Mouse (Mus musculus): Measurements from ENCODE around the gene Carmil1. TPM values are rescaled to one million over a fixed set of nuclear protein-coding genes. Genes with fewer than 3 reads are reported as not detected.

Carmil1 gene
- polyA plus RNA-seq, 1 experiment = 4.4 TPM

- Histone ChIP-seq H3K4me3 (ENCODE audit: insufficient read depth, poor library complexity, severe bottlenecking) (no peak overlapping the region), H3ac (ENCODE audit: control insufficient read depth, insufficient read length, low read depth) (no peak overlapping the region), H3K27me3 (ENCODE audit: control insufficient read depth, insufficient read depth, insufficient read length) (no peaks in the 10 kb centered on the region), H3K79me3 (ENCODE audit: low read depth) (no peaks in the 10 kb centered on the region), H3K36me3 (ENCODE audit: control insufficient read depth, insufficient read depth) (no peaks in the 10 kb centered on the region), H3K79me2 (ENCODE audit: control insufficient read depth, insufficient read depth) (no peaks in the 10 kb centered on the region)
- TF ChIP-seq CEBPB (IDR thresholded peaks at IDR 0.05; ENCODE audit: low read depth) = no peak
- no peak for TF ChIP-seq MAX (IDR thresholded peaks at IDR 0.05)
- no peak for TF ChIP-seq CTCF (IDR thresholded peaks at IDR 0.05; ENCODE audit: control insufficient read depth, insufficient read depth, insufficient read length)
- TF ChIP-seq USF1 (IDR thresholded peaks at IDR 0.05; ENCODE audit: low read depth) = no peak
- TF ChIP-seq FOSL1 (IDR thresholded peaks at IDR 0.05; ENCODE audit: insufficient read depth, low read length, poor library complexity, severe bottlenecking) = no peak
- TF ChIP-seq MYOD1 (IDR thresholded peaks at IDR 0.05; ENCODE audit: control insufficient read depth, insufficient read length, low read depth) = no peak
- no peak for TF ChIP-seq MYOG (IDR thresholded peaks at IDR 0.05; ENCODE audit: control insufficient read depth, extremely low read depth, insufficient read length)
Observed at GRCm38 (mm10) chr13:24244613-24245012, 36.0 kb downstream of the Carmil1 start.

- TF ChIP-seq MYOD1 (IDR thresholded peaks at IDR 0.05; ENCODE audit: control insufficient read depth, insufficient read length, low read depth) (no peak), USF1 (IDR thresholded peaks at IDR 0.05; ENCODE audit: low read depth) (no peak), MYOG (IDR thresholded peaks at IDR 0.05; ENCODE audit: control insufficient read depth, extremely low read depth, insufficient read length) (no peak)
- H3K4me3 ChIP-seq (ENCODE audit: insufficient read depth, poor library complexity, severe bottlenecking) = no peak overlapping the region
- H3K36me3 ChIP-seq (ENCODE audit: control insufficient read depth, insufficient read depth) = no peaks in the 10 kb centered on the region
- no peaks in the 10 kb centered on the region for H3K27me3 ChIP-seq (ENCODE audit: control insufficient read depth, insufficient read depth, insufficient read length)
- H3K79me2 ChIP-seq (ENCODE audit: control insufficient read depth, insufficient read depth) = no peaks in the 10 kb centered on the region
- no peak overlapping the region for H3ac ChIP-seq (ENCODE audit: control insufficient read depth, insufficient read length, low read depth)
- H3K79me3 ChIP-seq (ENCODE audit: low read depth) = no peaks in the 10 kb centered on the region
Observed at GRCm38 (mm10) chr13:24243964-24244363, 36.6 kb downstream of the Carmil1 start.

- no peaks in the 10 kb centered on the region for H3K79me3 ChIP-seq (ENCODE audit: low read depth)
- H3K36me3 ChIP-seq (ENCODE audit: control insufficient read depth, insufficient read depth) = no peaks in the 10 kb centered on the region
- H3K4me3 ChIP-seq (ENCODE audit: insufficient read depth, poor library complexity, severe bottlenecking) = no peak overlapping the region
- H3ac ChIP-seq (ENCODE audit: control insufficient read depth, insufficient read length, low read depth) = no peak overlapping the region
- TF ChIP-seq MAX (IDR thresholded peaks at IDR 0.05) (no peak), CEBPB (IDR thresholded peaks at IDR 0.05; ENCODE audit: low read depth) (no peak), FOSL1 (IDR thresholded peaks at IDR 0.05; ENCODE audit: insufficient read depth, low read length, poor library complexity, severe bottlenecking) (no peak), CTCF (IDR thresholded peaks at IDR 0.05; ENCODE audit: control insufficient read depth, insufficient read depth, insufficient read length) (no peak), MYOG (IDR thresholded peaks at IDR 0.05; ENCODE audit: control insufficient read depth, extremely low read depth, insufficient read length) (no peak), USF1 (IDR thresholded peaks at IDR 0.05; ENCODE audit: low read depth) (no peak), MYOD1 (IDR thresholded peaks at IDR 0.05; ENCODE audit: control insufficient read depth, insufficient read length, low read depth) (no peak)
- no peaks in the 10 kb centered on the region for H3K79me2 ChIP-seq (ENCODE audit: control insufficient read depth, insufficient read depth)
- no peaks in the 10 kb centered on the region for H3K27me3 ChIP-seq (ENCODE audit: control insufficient read depth, insufficient read depth, insufficient read length)
Observed at GRCm38 (mm10) chr13:24242429-24243106, 38.0 kb downstream of the Carmil1 start.

GRCm38 (mm10) chr13:24241201-24241600, 39.4 kb downstream of the Carmil1 start:
- Histone ChIP-seq H3K27me3 (ENCODE audit: control insufficient read depth, insufficient read depth, insufficient read length) (no peaks in the 10 kb centered on the region), H3K4me3 (ENCODE audit: insufficient read depth, poor library complexity, severe bottlenecking) (no peak overlapping the region), H3K79me3 (ENCODE audit: low read depth) (no peaks in the 10 kb centered on the region), H3K79me2 (ENCODE audit: control insufficient read depth, insufficient read depth) (no peaks in the 10 kb centered on the region), H3ac (ENCODE audit: control insufficient read depth, insufficient read length, low read depth) (no peak overlapping the region), H3K36me3 (ENCODE audit: control insufficient read depth, insufficient read depth) (no peaks in the 10 kb centered on the region)
- TF ChIP-seq FOSL1 (IDR thresholded peaks at IDR 0.05; ENCODE audit: insufficient read depth, low read length, poor library complexity, severe bottlenecking) (no peak), MYOG (IDR thresholded peaks at IDR 0.05; ENCODE audit: control insufficient read depth, extremely low read depth, insufficient read length) (no peak), CEBPB (IDR thresholded peaks at IDR 0.05; ENCODE audit: low read depth) (no peak), CTCF (IDR thresholded peaks at IDR 0.05; ENCODE audit: control insufficient read depth, insufficient read depth, insufficient read length) (no peak), USF1 (IDR thresholded peaks at IDR 0.05; ENCODE audit: low read depth) (no peak), MAX (IDR thresholded peaks at IDR 0.05) (no peak), MYOD1 (IDR thresholded peaks at IDR 0.05; ENCODE audit: control insufficient read depth, insufficient read length, low read depth) (no peak)

GRCm38 (mm10) chr13:24240430-24240829, 40.2 kb downstream of the Carmil1 start:
- H3K36me3 ChIP-seq (ENCODE audit: control insufficient read depth, insufficient read depth) = no peaks in the 10 kb centered on the region
- H3K79me3 ChIP-seq (ENCODE audit: low read depth) = no peaks in the 10 kb centered on the region
- no peaks in the 10 kb centered on the region for H3K79me2 ChIP-seq (ENCODE audit: control insufficient read depth, insufficient read depth)
- H3ac ChIP-seq (ENCODE audit: control insufficient read depth, insufficient read length, low read depth) = no peak overlapping the region
- TF ChIP-seq MAX (IDR thresholded peaks at IDR 0.05) (no peak), MYOD1 (IDR thresholded peaks at IDR 0.05; ENCODE audit: control insufficient read depth, insufficient read length, low read depth) (no peak), CTCF (IDR thresholded peaks at IDR 0.05; ENCODE audit: control insufficient read depth, insufficient read depth, insufficient read length) (no peak), CEBPB (IDR thresholded peaks at IDR 0.05; ENCODE audit: low read depth) (no peak), FOSL1 (IDR thresholded peaks at IDR 0.05; ENCODE audit: insufficient read depth, low read length, poor library complexity, severe bottlenecking) (no peak), MYOG (IDR thresholded peaks at IDR 0.05; ENCODE audit: control insufficient read depth, extremely low read depth, insufficient read length) (no peak), USF1 (IDR thresholded peaks at IDR 0.05; ENCODE audit: low read depth) (no peak)
- no peak overlapping the region for H3K4me3 ChIP-seq (ENCODE audit: insufficient read depth, poor library complexity, severe bottlenecking)
- no peaks in the 10 kb centered on the region for H3K27me3 ChIP-seq (ENCODE audit: control insufficient read depth, insufficient read depth, insufficient read length)
